Mouse (Mus musculus): ENCODE data around the gene Ilk. TPM values are rescaled to one million over a fixed set of nuclear protein-coding genes. Genes with fewer than 3 reads are reported as not detected.

Ilk gene
- 189 TPM for polyA plus RNA-seq (2014; fragmentation: Illumina TruSeq; extraction: RNeasy Lipid Tissue Mini Kit (QIAGEN cat#74804); ENCODE audit: low read depth, low replicate concordance)

GRCm38 (mm10) chr7:105736264-105736901, at the start of gene Ilk:
Ilk (plus strand) TSS chr7:105736592.

GRCm38 (mm10) chr7:105736911-105737521, 624 bp downstream of the Ilk start, which contains the start of gene Rrp8:
Rrp8 (minus strand) TSS chr7:105737385.

GRCm38 (mm10) chr7:105743926-105744590, 7.7 kb downstream of the Ilk start, which contains the start of gene Taf10:
Taf10 (minus strand) TSS chr7:105744361.

DNA sequence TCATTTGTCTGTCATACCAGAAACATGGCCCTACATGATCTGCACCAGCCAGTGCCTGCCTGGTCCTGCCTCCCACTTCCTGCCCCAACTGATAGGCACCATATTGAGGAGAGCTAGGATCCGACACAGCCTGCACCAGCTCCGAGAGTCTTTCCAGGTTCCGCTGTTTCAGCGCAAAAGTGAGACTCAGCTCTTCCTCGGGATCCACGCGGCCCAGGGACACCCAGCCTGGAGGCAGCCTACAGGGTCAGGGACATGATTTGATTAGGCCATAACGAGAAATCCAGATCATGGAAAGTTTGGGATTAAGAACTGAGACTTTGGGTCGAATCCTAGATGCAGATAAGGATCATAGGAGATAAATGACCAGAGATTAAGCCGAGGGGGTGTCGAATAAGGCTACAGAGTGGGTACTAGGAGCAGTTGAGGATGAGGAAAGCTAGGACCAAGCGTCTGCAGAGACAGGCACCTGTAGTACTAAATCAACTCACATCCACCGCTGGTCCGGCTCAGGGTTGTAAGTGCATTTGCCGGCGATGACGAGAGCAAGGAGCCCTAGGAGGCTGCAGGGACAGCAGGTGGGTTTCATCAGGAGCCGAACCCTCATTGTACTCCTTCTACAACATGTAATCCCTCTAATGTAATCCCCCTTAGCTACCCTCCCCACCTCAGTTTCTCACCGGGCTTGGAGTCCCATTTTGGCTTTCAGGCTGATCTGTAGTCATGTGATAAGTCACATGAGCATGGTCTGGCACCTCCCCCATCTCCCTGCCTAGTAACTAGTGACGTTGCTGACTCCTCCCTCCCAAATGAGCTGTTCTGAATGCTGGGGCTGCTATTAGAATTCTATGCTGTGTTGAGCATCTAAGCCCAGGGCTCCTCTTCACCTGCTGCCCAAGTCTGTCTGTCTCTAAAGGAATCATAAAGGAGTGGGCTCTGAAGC, 15.4 kb downstream of the Ilk start, which contains the start of gene Tpp1:
TSS of gene Tpp1 (minus strand) at position 745 of the 943 bp plus-strand sequence.

DNA sequence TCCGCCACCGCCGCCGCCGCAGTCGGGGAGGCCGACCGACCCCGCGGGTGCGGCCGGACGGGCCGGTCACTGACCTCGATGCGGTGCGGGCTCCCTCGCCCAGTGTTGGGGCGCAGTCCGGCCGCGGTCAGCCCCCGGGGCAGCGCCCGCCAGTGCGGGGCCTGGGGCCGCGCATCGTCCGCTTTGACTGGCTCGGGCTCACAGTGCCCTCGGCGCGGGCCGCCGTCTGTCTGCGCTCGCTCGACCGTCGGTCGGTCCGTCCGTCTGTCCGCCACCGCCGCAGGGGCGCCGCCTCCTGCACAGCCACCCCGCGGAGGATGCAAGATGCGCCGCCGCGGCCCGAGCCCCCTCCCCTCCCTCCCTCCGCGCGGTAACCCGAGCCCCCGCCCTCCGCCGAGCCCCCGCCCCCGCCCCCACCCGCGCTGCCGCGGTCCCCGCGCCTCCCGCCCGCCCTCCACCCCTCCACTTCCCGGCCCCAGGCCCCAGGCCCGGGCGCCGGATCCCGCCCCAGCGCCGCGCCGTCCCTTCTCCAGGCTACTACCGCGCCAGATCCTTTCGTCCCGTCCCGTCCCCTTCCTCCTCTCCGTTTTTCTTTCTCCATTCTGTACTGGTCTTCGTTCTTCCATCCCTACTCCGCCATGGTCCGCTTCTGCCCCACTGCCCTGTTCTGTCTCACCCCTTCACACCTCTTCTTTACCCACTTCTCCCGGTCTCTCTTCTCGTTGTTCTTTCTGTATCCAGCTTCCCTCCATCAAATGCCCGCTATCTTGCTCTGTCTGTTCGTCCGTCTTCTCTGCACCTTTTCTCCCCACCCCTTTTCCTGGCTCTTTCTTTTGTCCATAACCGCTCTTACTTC, 51.1 kb downstream of the Ilk start, which contains the start of gene Dchs1:
TSS of gene Dchs1 (minus strand) at position 370 of the 856 bp plus-strand sequence.

Other genes starting within 250 kb of the Ilk start
- gene Smpd1, start 182.2 kb upstream of the Ilk start, polyA plus RNA-seq (2014; fragmentation: Illumina TruSeq; extraction: RNeasy Lipid Tissue Mini Kit (QIAGEN cat#74804); ENCODE audit: low read depth, low replicate concordance): 58.4 TPM
- 9.9 TPM for gene Apbb1, start 154.9 kb upstream of the Ilk start, polyA plus RNA-seq (2014; fragmentation: Illumina TruSeq; extraction: RNeasy Lipid Tissue Mini Kit (QIAGEN cat#74804); ENCODE audit: low read depth, low replicate concordance)
- 1.1 TPM for gene Hpx, start 136.5 kb upstream of the Ilk start, polyA plus RNA-seq (2014; fragmentation: Illumina TruSeq; extraction: RNeasy Lipid Tissue Mini Kit (QIAGEN cat#74804); ENCODE audit: low read depth, low replicate concordance)
- gene Trim3, start 103.0 kb upstream of the Ilk start, polyA plus RNA-seq (2014; fragmentation: Illumina TruSeq; extraction: RNeasy Lipid Tissue Mini Kit (QIAGEN cat#74804); ENCODE audit: low read depth, low replicate concordance): 37.7 TPM
- 82.5 TPM for gene Timm10b, start 96.5 kb upstream of the Ilk start, polyA plus RNA-seq (2014; fragmentation: Illumina TruSeq; extraction: RNeasy Lipid Tissue Mini Kit (QIAGEN cat#74804); ENCODE audit: low read depth, low replicate concordance)
- gene Arfip2, start 96.2 kb upstream of the Ilk start, polyA plus RNA-seq (2014; fragmentation: Illumina TruSeq; extraction: RNeasy Lipid Tissue Mini Kit (QIAGEN cat#74804); ENCODE audit: low read depth, low replicate concordance): 69.0 TPM
- gene Gm45799, start 96.0 kb upstream of the Ilk start, polyA plus RNA-seq (2014; fragmentation: Illumina TruSeq; extraction: RNeasy Lipid Tissue Mini Kit (QIAGEN cat#74804); ENCODE audit: low read depth, low replicate concordance): 9.6 TPM
- gene Dnhd1, start 85.8 kb upstream of the Ilk start, polyA plus RNA-seq (2014; fragmentation: Illumina TruSeq; extraction: RNeasy Lipid Tissue Mini Kit (QIAGEN cat#74804); ENCODE audit: low read depth, low replicate concordance): 4.4 TPM
- 23.5 TPM for gene Rrp8, start 793 bp downstream of the Ilk start, polyA plus RNA-seq (2014; fragmentation: Illumina TruSeq; extraction: RNeasy Lipid Tissue Mini Kit (QIAGEN cat#74804); ENCODE audit: low read depth, low replicate concordance)
- gene Taf10, start 7.8 kb downstream of the Ilk start, polyA plus RNA-seq (2014; fragmentation: Illumina TruSeq; extraction: RNeasy Lipid Tissue Mini Kit (QIAGEN cat#74804); ENCODE audit: low read depth, low replicate concordance): 152 TPM
- 85.5 TPM for gene Tpp1, start 15.6 kb downstream of the Ilk start, polyA plus RNA-seq (2014; fragmentation: Illumina TruSeq; extraction: RNeasy Lipid Tissue Mini Kit (QIAGEN cat#74804); ENCODE audit: low read depth, low replicate concordance)
- gene Dchs1, start 51.1 kb downstream of the Ilk start, polyA plus RNA-seq (2014; fragmentation: Illumina TruSeq; extraction: RNeasy Lipid Tissue Mini Kit (QIAGEN cat#74804); ENCODE audit: low read depth, low replicate concordance): 2.7 TPM
- 168 TPM for gene Mrpl17, start 74.5 kb downstream of the Ilk start, polyA plus RNA-seq (2014; fragmentation: Illumina TruSeq; extraction: RNeasy Lipid Tissue Mini Kit (QIAGEN cat#74804); ENCODE audit: low read depth, low replicate concordance)
- gene Gm4070, start 217.4 kb downstream of the Ilk start, polyA plus RNA-seq (2014; fragmentation: Illumina TruSeq; extraction: RNeasy Lipid Tissue Mini Kit (QIAGEN cat#74804); ENCODE audit: low read depth, low replicate concordance): 13.5 TPM

All from adipose tissue, adult 10 weeks (tissue).